Mouse (Mus musculus) intestine, embryonic 14.5 days (tissue): ENCODE data around the gene Olfr370. TPM values are rescaled to one million over a fixed set of nuclear protein-coding genes. Genes with fewer than 3 reads are reported as not detected.

ENCODE experiments used
- ATAC-seq: fragments of 200-750 bp; cut with Nextera tagmentation; replicated peaks from 2 replicates; pipeline ENCODE4 v1.8.0; 2017; ENCODE audit warnings: low read depth, moderate number of reproducible peaks, moderate TSS enrichment, moderate library complexity; ENCODE audit not compliant: low FRiP score, low TSS enrichment
- DNase-seq: peaks from one replicate; pipeline ENCODE4 v3.0.0-alpha.2; 2018; ENCODE audit warnings: low spot score
- H3K27ac ChIP-seq: fragments of 300-500 bp; sonication (generic); 2 replicates; pipeline ENCODE4 v1.5.1; 2014; ENCODE audit warnings: low read depth, mild to moderate bottlenecking, control low read depth
- H3K27me3 ChIP-seq: fragments of 300-500 bp; sonication (generic); replicated peaks from 2 replicates; pipeline ENCODE4 v1.6.1; 2014; ENCODE audit warnings: low read length, control low read depth; ENCODE audit not compliant: control insufficient read depth, insufficient read depth
- H3K36me3 ChIP-seq: fragments of 300-500 bp; sonication (generic); 2 replicates; pipeline ENCODE4 v1.6.1; 2014; ENCODE audit warnings: low read length, control low read depth; ENCODE audit not compliant: control insufficient read depth, insufficient read depth
- H3K4me1 ChIP-seq: fragments of 300-500 bp; sonication (generic); replicated peaks from 2 replicates; pipeline ENCODE4 v1.6.1; 2014; ENCODE audit warnings: low read length, control low read depth, mixed read lengths; ENCODE audit not compliant: control insufficient read depth, insufficient read depth
- H3K4me2 ChIP-seq: fragments of 300-500 bp; sonication (generic); 2 replicates; pipeline ENCODE4 v1.6.1; 2014; ENCODE audit warnings: low read length
- H3K4me3 ChIP-seq: fragments of 300-500 bp; sonication (generic); 2 replicates; pipeline ENCODE4 v1.5.1; 2014; ENCODE audit warnings: low read depth, low read length, control low read depth, mixed read lengths
- H3K9ac ChIP-seq: fragments of 300-500 bp; sonication (generic); 2 replicates; pipeline ENCODE4 v1.6.1; 2014; ENCODE audit warnings: mild to moderate bottlenecking, low read length
- H3K9me3 ChIP-seq: fragments of 300-500 bp; sonication (generic); 2 replicates; pipeline ENCODE4 v1.6.1; 2016; ENCODE audit warnings: low read length, control low read depth; ENCODE audit not compliant: control insufficient read depth
- WGBS: fragments of 180-500 bp; shearing (Covaris S2); extraction: QIAGEN DNeasy Blood & Tissue Kit; methylation state at CpG from one replicate; pipeline ENCODE4 v1.1.7; 2014; 5-methylcytosine and 5-hydroxymethylcytosine counted together
- polyA plus RNA-seq: library from polyadenylated mRNA; unstranded; fragments of >200 nt; fragmentation: Nextera tagmentation; extraction: Ambion mirVana; gene quantifications from 2 replicates; pipeline ENCODE4 v1.2.1, GENCODE M21; 2014

The Olfr370 gene
- polyA plus RNA-seq, 1 experiment from 2014 or later, result not detected

- no peak overlapping the region for H3K4me3 ChIP-seq
- no peak overlapping the region for H3K27ac ChIP-seq
- H3K9ac ChIP-seq, result no peak overlapping the region
- DNase-seq (no peak), ATAC-seq (no peak)
- H3K9me3 ChIP-seq, result no peaks in the 10 kb centered on the region
- H3K4me1 ChIP-seq, result peaks cover 26% of the 10 kb centered on the region
- WGBS, result 91% methylated on average over 5 of the region's 5 CpGs
- no peak overlapping the region for H3K4me2 ChIP-seq
- peaks cover 16% of the 10 kb centered on the region; the same call in 1 of the 2 replicates for H3K36me3 ChIP-seq
- no peaks in the 10 kb centered on the region for H3K27me3 ChIP-seq
Measured at GRCm38 (mm10) chr8:83588886-83589285, 53.3 kb downstream of the Olfr370 start.

DNA sequence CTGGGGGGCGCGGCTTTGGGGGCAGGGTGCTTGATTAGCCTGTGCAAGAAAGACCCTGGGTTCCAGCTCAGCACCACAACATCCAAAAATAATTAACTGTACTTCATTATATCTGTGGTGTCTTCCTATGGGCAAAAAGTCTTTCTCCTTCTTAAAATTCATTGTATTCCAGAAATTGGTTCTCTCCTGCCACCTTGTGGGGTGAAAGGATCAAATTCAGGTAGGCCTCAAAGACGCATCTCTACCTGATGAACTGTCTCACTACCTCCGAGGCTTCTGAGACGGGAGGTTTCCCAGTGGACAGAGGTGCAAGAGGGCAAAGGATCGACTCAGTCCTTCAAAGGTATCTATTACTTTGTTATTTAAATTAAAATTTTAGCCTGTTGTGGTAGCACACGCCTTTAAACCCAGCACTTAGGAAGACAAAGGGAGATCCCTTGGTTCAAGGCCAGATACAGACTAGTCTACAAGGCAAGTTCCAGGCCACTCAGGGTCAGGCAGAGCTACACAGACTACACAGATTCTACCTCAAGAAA, 55.0 kb downstream of the Olfr370 start:
- H3K36me3 ChIP-seq, result peaks cover 11% of the 10 kb centered on the region; the same call in 1 of the 2 replicates
- DNase-seq, result no peak
- no peaks in the 10 kb centered on the region for H3K9me3 ChIP-seq
- no peak overlapping the region for H3K4me3 ChIP-seq
- no peak overlapping the region for H3K27ac ChIP-seq
- H3K9ac ChIP-seq, result no peak overlapping the region
- H3K4me2 ChIP-seq, result no peak overlapping the region
- WGBS, result 80% methylated on average over 7 of the region's 7 CpGs
- no peak for ATAC-seq
- no peaks in the 10 kb centered on the region for H3K27me3 ChIP-seq
- peaks cover 26% of the 10 kb centered on the region for H3K4me1 ChIP-seq

GRCm38 (mm10) chr8:83592682-83593081, 57.1 kb downstream of the Olfr370 start:
- Histone ChIP-seq H3K4me1 (peaks cover 26% of the 10 kb centered on the region), H3K36me3 (0 out of 2 replicates have a peak, but pooled peaks cover 6% of the 10 kb centered on the region), H3K9me3 (no peaks in the 10 kb centered on the region), H3K9ac (peak overlapping the region; percentile 74; the same call in 1 of the 2 replicates), H3K4me3 (peak overlapping the region; percentile 92), H3K4me2 (peak overlapping the region; percentile 88), H3K27ac (no peak overlapping the region), H3K27me3 (no peaks in the 10 kb centered on the region)
- 43% methylated on average over 3 of the region's 3 CpGs for WGBS
- ATAC-seq (no peak), DNase-seq (no peak)

- no peak for DNase-seq
Measured at GRCm38 (mm10) chr8:83593325-83594166, 58.0 kb downstream of the Olfr370 start.

GRCm38 (mm10) chr8:83594167-83595049, 58.8 kb downstream of the Olfr370 start:
- H3K27me3 ChIP-seq, result no peaks in the 10 kb centered on the region
- H3K27ac ChIP-seq, result peak overlapping the region; percentile 91
- H3K4me3 ChIP-seq, result peak overlapping the region; percentile 92
- peak overlapping the region; percentile 88 for H3K4me2 ChIP-seq
- 0 out of 2 replicates have a peak, but pooled peaks cover 3% of the 10 kb centered on the region for H3K36me3 ChIP-seq
- under 1% methylated on average over 43 of the region's 43 CpGs for WGBS
- ATAC-seq, result peak; percentile 98
- H3K4me1 ChIP-seq, result peaks cover 26% of the 10 kb centered on the region
- no peaks in the 10 kb centered on the region for H3K9me3 ChIP-seq
- H3K9ac ChIP-seq, result peak overlapping the region; percentile 74
- peak; percentile 98 for DNase-seq

More at GRCm38 (mm10) chr8:83593325-83594166, 58.0 kb downstream of the Olfr370 start:
- H3K9ac ChIP-seq, result peak overlapping the region; percentile 74
- peak overlapping the region; percentile 92 for H3K4me3 ChIP-seq
- peak overlapping the region; percentile 91 for H3K27ac ChIP-seq
- no peaks in the 10 kb centered on the region for H3K27me3 ChIP-seq
- peaks cover 26% of the 10 kb centered on the region for H3K4me1 ChIP-seq
- H3K4me2 ChIP-seq, result peak overlapping the region; percentile 88
- H3K36me3 ChIP-seq, result 0 out of 2 replicates have a peak, but pooled peaks cover 6% of the 10 kb centered on the region
- H3K9me3 ChIP-seq, result no peaks in the 10 kb centered on the region
- 4% methylated on average over 22 of the region's 22 CpGs for WGBS
- ATAC-seq, result no peak; the same call in 1 of the 2 replicates

Other genes starting within 250 kb of the Olfr370 start
- gene Ucp1, start 245.4 kb upstream of the Olfr370 start, polyA plus RNA-seq, result 0.11 TPM in 2 replicates
- 13.5 and 15.6 TPM in 2 replicates for gene Elmod2, start 203.3 kb upstream of the Olfr370 start, polyA plus RNA-seq
- not detected in 2 replicates for gene Mgat4d, start 187.3 kb upstream of the Olfr370 start, polyA plus RNA-seq
- 0.58 and 0.75 TPM in 2 replicates for gene Clgn, start 145.9 kb upstream of the Olfr370 start, polyA plus RNA-seq
- gene Scoc, start 77.4 kb upstream of the Olfr370 start, polyA plus RNA-seq, result 92.4 and 101 TPM in 2 replicates
- gene Ndufb7, start 30.9 kb downstream of the Olfr370 start, polyA plus RNA-seq, result 364 and 372 TPM in 2 replicates
- gene Tecr, start 72.2 kb downstream of the Olfr370 start, polyA plus RNA-seq, result 660 and 684 TPM in 2 replicates
- 46.5 and 48.7 TPM in 2 replicates for gene Dnajb1, start 72.4 kb downstream of the Olfr370 start, polyA plus RNA-seq
- gene Gipc1, start 116.9 kb downstream of the Olfr370 start, polyA plus RNA-seq, result 158 and 160 TPM in 2 replicates
- 1.3 and 2.0 TPM in 2 replicates for gene Ptger1, start 130.9 kb downstream of the Olfr370 start, polyA plus RNA-seq
- 28.5 and 31.5 TPM in 2 replicates for gene Pkn1, start 163.4 kb downstream of the Olfr370 start, polyA plus RNA-seq
- gene Ddx39, start 179.4 kb downstream of the Olfr370 start, polyA plus RNA-seq, result 220 and 222 TPM in 2 replicates
- 40.2 and 41.4 TPM in 2 replicates for gene Adgre5, start 205.5 kb downstream of the Olfr370 start, polyA plus RNA-seq